Mouse (Mus musculus): ENCODE results near the gene Teddm1b. TPM values are rescaled to one million over a fixed set of nuclear protein-coding genes. Genes with fewer than 3 reads are reported as not detected.
"Not testable (repeated sequence)": the region's sequence is repeated elsewhere in the genome, so short reads cannot be mapped to it uniquely, and the experiment has no call there.

Teddm1b gene
- polyA plus RNA-seq (2016; fragmentation: Nextera tagmentation; extraction: Ambion mirVana): 0.17 and 0.33 TPM in 2 replicates

GRCm38 (mm10) chr1:153874045-153874444 is at the start of gene Teddm1b:
Gene Teddm1b (plus strand): TSS chr1:153874345.
- WGBS: 88% methylated on average over 6 of the region's 6 CpGs
- Histone ChIP-seq H3K9me3 (no peaks in the 10 kb centered on the region), H3K36me3 (no peaks in the 10 kb centered on the region), H3K4me3 (no peak within 1 kb of the TSS), H3K9ac (no peak within 1 kb of the TSS), H3K4me1 (no peaks in the 10 kb centered on the region), H3K4me2 (replicated peaks) (no peak within 1 kb of the TSS), H3K27me3 (replicated peaks) (no peaks in the 10 kb centered on the region), H3K27ac (no peak within 1 kb of the TSS)
- ATAC-seq (ENCODE audit: low FRiP score, low read depth): no peak

GRCm38 (mm10) chr1:153830746-153831145 is 43.4 kb upstream of the Teddm1b start:
- H3K4me3 ChIP-seq: no peak overlapping the region
- H3K4me1 ChIP-seq: no peaks in the 10 kb centered on the region
- no peaks in the 10 kb centered on the region for H3K27me3 ChIP-seq (replicated peaks)
- no peak overlapping the region for H3K27ac ChIP-seq
- H3K4me2 ChIP-seq (replicated peaks): no peak overlapping the region
- H3K9me3 ChIP-seq: no peaks in the 10 kb centered on the region
- H3K36me3 ChIP-seq: no peaks in the 10 kb centered on the region
- WGBS: 79% methylated on average over 4 of the region's 4 CpGs
- no peak overlapping the region for H3K9ac ChIP-seq
- ATAC-seq (ENCODE audit: low FRiP score, low read depth): no peak

- 86% methylated on average over 4 of the region's 4 CpGs for WGBS
- no peak overlapping the region for H3K27ac ChIP-seq
- H3K27me3 ChIP-seq (replicated peaks): no peaks in the 10 kb centered on the region
- ATAC-seq (ENCODE audit: low FRiP score, low read depth): no peak
- no peaks in the 10 kb centered on the region for H3K36me3 ChIP-seq
- no peak overlapping the region for H3K4me2 ChIP-seq (replicated peaks)
- no peak overlapping the region for H3K4me3 ChIP-seq
- no peaks in the 10 kb centered on the region for H3K4me1 ChIP-seq
- no peaks in the 10 kb centered on the region for H3K9me3 ChIP-seq
- H3K9ac ChIP-seq: no peak overlapping the region
These were observed 38.1 kb upstream of the Teddm1b start for GRCm38 (mm10) chr1:153836036-153836435.

- 92% methylated on average over 11 of the region's 11 CpGs for WGBS
- no peak overlapping the region for H3K9ac ChIP-seq
- H3K4me1 ChIP-seq: no peaks in the 10 kb centered on the region
- no peaks in the 10 kb centered on the region for H3K36me3 ChIP-seq
- ATAC-seq (ENCODE audit: low FRiP score, low read depth): no peak
- H3K27me3 ChIP-seq (replicated peaks): no peaks in the 10 kb centered on the region
- H3K27ac ChIP-seq: no peak overlapping the region
- no peak overlapping the region for H3K4me3 ChIP-seq
- no peak overlapping the region for H3K4me2 ChIP-seq (replicated peaks)
- H3K9me3 ChIP-seq: no peaks in the 10 kb centered on the region
These were observed 31.9 kb upstream of the Teddm1b start for GRCm38 (mm10) chr1:153842121-153842740.

- Histone ChIP-seq H3K27ac (no peak within 1 kb of the TSS), H3K4me2 (replicated peaks) (no peak within 1 kb of the TSS), H3K4me3 (no peak within 1 kb of the TSS), H3K9ac (no peak within 1 kb of the TSS), H3K36me3 (no peaks in the 10 kb centered on the region), H3K9me3 (no peaks in the 10 kb centered on the region), H3K4me1 (no peaks in the 10 kb centered on the region), H3K27me3 (replicated peaks) (no peaks in the 10 kb centered on the region)
- no peak for ATAC-seq (ENCODE audit: low FRiP score, low read depth)
- 97% methylated on average over 8 of the region's 8 CpGs for WGBS
These were observed 30.1 kb upstream of the Teddm1b start, which contains the start of gene Rgsl1 for GRCm38 (mm10) chr1:153844042-153844441. Gene Rgsl1 (minus strand): TSS chr1:153844142.

- no peak for ATAC-seq (ENCODE audit: low FRiP score, low read depth)
- no peaks in the 10 kb centered on the region for H3K36me3 ChIP-seq
- no peak overlapping the region for H3K4me2 ChIP-seq (replicated peaks)
- no peaks in the 10 kb centered on the region for H3K9me3 ChIP-seq
- no peak overlapping the region for H3K27ac ChIP-seq
- 94% methylated on average over 7 of the region's 7 CpGs for WGBS
- H3K9ac ChIP-seq: no peak overlapping the region
- no peaks in the 10 kb centered on the region for H3K4me1 ChIP-seq
- no peak overlapping the region for H3K4me3 ChIP-seq
- no peaks in the 10 kb centered on the region for H3K27me3 ChIP-seq (replicated peaks)
These were observed 27.7 kb upstream of the Teddm1b start for GRCm38 (mm10) chr1:153846420-153846819.

GRCm38 (mm10) chr1:153846867-153847266 is 27.3 kb upstream of the Teddm1b start:
- Histone ChIP-seq H3K4me3 (no peak overlapping the region), H3K9ac (no peak overlapping the region), H3K27ac (no peak overlapping the region), H3K4me1 (no peaks in the 10 kb centered on the region), H3K9me3 (no peaks in the 10 kb centered on the region), H3K36me3 (no peaks in the 10 kb centered on the region), H3K4me2 (replicated peaks) (no peak overlapping the region), H3K27me3 (replicated peaks) (no peaks in the 10 kb centered on the region)
- no peak for ATAC-seq (ENCODE audit: low FRiP score, low read depth)
- 33% methylated on average over 6 of the region's 6 CpGs for WGBS

GRCm38 (mm10) chr1:153852696-153853095 is 21.4 kb upstream of the Teddm1b start:
- H3K4me2 ChIP-seq (replicated peaks); ATAC-seq (ENCODE audit: low FRiP score, low read depth); H3K27ac ChIP-seq; H3K4me1 ChIP-seq; H3K36me3 ChIP-seq; H3K9ac ChIP-seq; H3K4me3 ChIP-seq; H3K27me3 ChIP-seq (replicated peaks); H3K9me3 ChIP-seq: not testable (repeated sequence)
- 85% methylated on average over 7 of the region's 7 CpGs for WGBS

GRCm38 (mm10) chr1:153855946-153856345 is 18.2 kb upstream of the Teddm1b start:
- no peaks in the 10 kb centered on the region for H3K4me1 ChIP-seq
- ATAC-seq (ENCODE audit: low FRiP score, low read depth): no peak
- no peak overlapping the region for H3K4me3 ChIP-seq
- H3K36me3 ChIP-seq: no peaks in the 10 kb centered on the region
- WGBS: 85% methylated on average over 8 of the region's 8 CpGs
- H3K4me2 ChIP-seq (replicated peaks): no peak overlapping the region
- H3K27me3 ChIP-seq (replicated peaks): no peaks in the 10 kb centered on the region
- H3K9me3 ChIP-seq: no peaks in the 10 kb centered on the region
- H3K27ac ChIP-seq: no peak overlapping the region
- no peak overlapping the region for H3K9ac ChIP-seq

GRCm38 (mm10) chr1:153880391-153880790 is 6.2 kb downstream of the Teddm1b start:
- H3K4me1 ChIP-seq; H3K9ac ChIP-seq; H3K9me3 ChIP-seq; H3K36me3 ChIP-seq; H3K27me3 ChIP-seq (replicated peaks); H3K4me2 ChIP-seq (replicated peaks); ATAC-seq (ENCODE audit: low FRiP score, low read depth); H3K4me3 ChIP-seq; H3K27ac ChIP-seq: not testable (repeated sequence)
- WGBS: 97% methylated on average over 17 of the region's 17 CpGs

GRCm38 (mm10) chr1:153886024-153886633 is 12.0 kb downstream of the Teddm1b start:
- WGBS: 45% methylated on average over 17 of the region's 17 CpGs
- H3K4me2 ChIP-seq (replicated peaks): no peak overlapping the region
- no peak for ATAC-seq (ENCODE audit: low FRiP score, low read depth)
- H3K36me3 ChIP-seq: no peaks in the 10 kb centered on the region
- H3K27me3 ChIP-seq (replicated peaks): no peaks in the 10 kb centered on the region
- no peaks in the 10 kb centered on the region for H3K9me3 ChIP-seq
- no peak overlapping the region for H3K4me3 ChIP-seq
- no peak overlapping the region for H3K27ac ChIP-seq
- no peak overlapping the region for H3K9ac ChIP-seq
- no peaks in the 10 kb centered on the region for H3K4me1 ChIP-seq

GRCm38 (mm10) chr1:153890121-153890520 is 16.0 kb downstream of the Teddm1b start:
- no peaks in the 10 kb centered on the region for H3K9me3 ChIP-seq
- H3K4me2 ChIP-seq (replicated peaks): no peak overlapping the region
- H3K4me1 ChIP-seq: no peaks in the 10 kb centered on the region
- H3K4me3 ChIP-seq: no peak overlapping the region
- no peaks in the 10 kb centered on the region for H3K27me3 ChIP-seq (replicated peaks)
- no peak overlapping the region for H3K9ac ChIP-seq
- 94% methylated on average over 10 of the region's 10 CpGs for WGBS
- H3K36me3 ChIP-seq: no peaks in the 10 kb centered on the region
- no peak overlapping the region for H3K27ac ChIP-seq
- ATAC-seq (ENCODE audit: low FRiP score, low read depth): no peak

- H3K27me3 ChIP-seq (replicated peaks): no peaks in the 10 kb centered on the region
- no peaks in the 10 kb centered on the region for H3K36me3 ChIP-seq
- no peak within 1 kb of the TSS for H3K27ac ChIP-seq
- no peak within 1 kb of the TSS for H3K4me3 ChIP-seq
- no peak for ATAC-seq (ENCODE audit: low FRiP score, low read depth)
- H3K4me1 ChIP-seq: no peaks in the 10 kb centered on the region
- 64% methylated on average over 4 of the region's 4 CpGs for WGBS
- no peak within 1 kb of the TSS for H3K9ac ChIP-seq
- no peak within 1 kb of the TSS for H3K4me2 ChIP-seq (replicated peaks)
- no peaks in the 10 kb centered on the region for H3K9me3 ChIP-seq
These were observed 17.3 kb downstream of the Teddm1b start, which contains the start of gene Teddm1a for GRCm38 (mm10) chr1:153891442-153891841. Gene Teddm1a (plus strand): TSS chr1:153891742.
